Mouse (Mus musculus) cerebellum, adult 2 months (tissue): Measurements from ENCODE around the gene Traip.

Experiments used
- CTCF ChIP-seq: fragments of 200-500 bp; IDR thresholded peaks from 2 replicates; pipeline ENCODE4 v1.5.1; 2011; ENCODE audit warnings: low read depth, mild to moderate bottlenecking, control low read depth, low read length, moderate library complexity, borderline replicate concordance; ENCODE audit not compliant: insufficient read depth
- POLR2A ChIP-seq: fragments of 200-500 bp; IDR thresholded peaks from 2 replicates; pipeline ENCODE4 v1.6.1; 2011; ENCODE audit warnings: low read length, control low read depth, borderline replicate concordance; ENCODE audit not compliant: insufficient read depth

- TF ChIP-seq CTCF (no peak), POLR2A (no peak)
Measured at GRCm38 (mm10) chr9:107914764-107915420, 35.0 kb upstream of the Traip start.
